Mouse (Mus musculus): Measurements from ENCODE around the gene Cd5. TPM values are rescaled to one million over a fixed set of nuclear protein-coding genes. Genes with fewer than 3 reads are reported as not detected.

Cd5 gene
- polyA plus RNA-seq, 1 experiment from 2014 or later = 0.39 TPM

- no peaks in the 10 kb centered on the region for H3K36me3 ChIP-seq (ENCODE audit: control insufficient read depth, insufficient read depth, low read length)
- WGBS (ENCODE audit: insufficient replicate concordance) = 90% methylated on average over 6 of the region's 6 CpGs
- no peak overlapping the region for H3K4me3 ChIP-seq (ENCODE audit: low read depth, low read length)
- no peaks in the 10 kb centered on the region for H3K9me3 ChIP-seq (replicated peaks; ENCODE audit: control insufficient read depth, low read length)
- ATAC-seq (replicated peaks; ENCODE audit: insufficient number of reproducible peaks, low FRiP score, low TSS enrichment) = no peak
- H3K27me3 ChIP-seq (ENCODE audit: control insufficient read depth, insufficient read depth, low read length) = 0 out of 2 replicates have a peak, but pooled peaks cover 3% of the 10 kb centered on the region
- no peak overlapping the region for H3K27ac ChIP-seq (ENCODE audit: low read depth, low read length)
- no peak overlapping the region for H3K4me2 ChIP-seq
- H3K9ac ChIP-seq (ENCODE audit: low read depth, low read length) = no peak overlapping the region
- H3K4me1 ChIP-seq (ENCODE audit: control insufficient read depth, insufficient read depth, low read length) = peaks cover 7% of the 10 kb centered on the region; the same call in 1 of the 2 replicates
Observed at GRCm38 (mm10) chr19:10774141-10774540, 35.3 kb upstream of the Cd5 start.

GRCm38 (mm10) chr19:10773384-10773783 is 34.6 kb upstream of the Cd5 start:
- 52% methylated on average over 7 of the region's 7 CpGs for WGBS (ENCODE audit: insufficient replicate concordance)
- no peak overlapping the region for H3K4me2 ChIP-seq
- H3K9ac ChIP-seq (ENCODE audit: low read depth, low read length) = no peak overlapping the region
- H3K27me3 ChIP-seq (ENCODE audit: control insufficient read depth, insufficient read depth, low read length) = 0 out of 2 replicates have a peak, but pooled peaks cover 3% of the 10 kb centered on the region
- no peak overlapping the region for H3K27ac ChIP-seq (ENCODE audit: low read depth, low read length)
- no peak for ATAC-seq (replicated peaks; ENCODE audit: insufficient number of reproducible peaks, low FRiP score, low TSS enrichment)
- no peaks in the 10 kb centered on the region for H3K36me3 ChIP-seq (ENCODE audit: control insufficient read depth, insufficient read depth, low read length)
- H3K9me3 ChIP-seq (replicated peaks; ENCODE audit: control insufficient read depth, low read length) = no peaks in the 10 kb centered on the region
- peaks cover 9% of the 10 kb centered on the region; the same call in 1 of the 2 replicates for H3K4me1 ChIP-seq (ENCODE audit: control insufficient read depth, insufficient read depth, low read length)
- no peak overlapping the region for H3K4me3 ChIP-seq (ENCODE audit: low read depth, low read length)

- Histone ChIP-seq H3K4me2 (no peak overlapping the region), H3K36me3 (ENCODE audit: control insufficient read depth, insufficient read depth, low read length) (no peaks in the 10 kb centered on the region), H3K27ac (ENCODE audit: low read depth, low read length) (no peak overlapping the region), H3K4me1 (ENCODE audit: control insufficient read depth, insufficient read depth, low read length) (peaks cover 9% of the 10 kb centered on the region; the same call in 1 of the 2 replicates), H3K27me3 (ENCODE audit: control insufficient read depth, insufficient read depth, low read length) (0 out of 2 replicates have a peak, but pooled peaks cover 3% of the 10 kb centered on the region), H3K9ac (ENCODE audit: low read depth, low read length) (no peak overlapping the region), H3K4me3 (ENCODE audit: low read depth, low read length) (no peak overlapping the region), H3K9me3 (replicated peaks; ENCODE audit: control insufficient read depth, low read length) (no peaks in the 10 kb centered on the region)
- ATAC-seq (replicated peaks; ENCODE audit: insufficient number of reproducible peaks, low FRiP score, low TSS enrichment) = no peak
- WGBS (ENCODE audit: insufficient replicate concordance) = 88% methylated on average over 10 of the region's 10 CpGs
Observed at GRCm38 (mm10) chr19:10772866-10773265, 34.1 kb upstream of the Cd5 start.

GRCm38 (mm10) chr19:10771995-10772394 is 33.2 kb upstream of the Cd5 start:
- Histone ChIP-seq H3K4me1 (ENCODE audit: control insufficient read depth, insufficient read depth, low read length) (peaks cover 9% of the 10 kb centered on the region; the same call in 1 of the 2 replicates), H3K4me3 (ENCODE audit: low read depth, low read length) (no peak overlapping the region), H3K4me2 (no peak overlapping the region), H3K27ac (ENCODE audit: low read depth, low read length) (no peak overlapping the region), H3K27me3 (ENCODE audit: control insufficient read depth, insufficient read depth, low read length) (0 out of 2 replicates have a peak, but pooled peaks cover 3% of the 10 kb centered on the region), H3K36me3 (ENCODE audit: control insufficient read depth, insufficient read depth, low read length) (no peaks in the 10 kb centered on the region), H3K9me3 (replicated peaks; ENCODE audit: control insufficient read depth, low read length) (no peaks in the 10 kb centered on the region), H3K9ac (ENCODE audit: low read depth, low read length) (no peak overlapping the region)
- 70% methylated on average over 7 of the region's 7 CpGs for WGBS (ENCODE audit: insufficient replicate concordance)
- no peak for ATAC-seq (replicated peaks; ENCODE audit: insufficient number of reproducible peaks, low FRiP score, low TSS enrichment)

- no peak overlapping the region for H3K27ac ChIP-seq (ENCODE audit: low read depth, low read length)
- H3K4me2 ChIP-seq = no peak overlapping the region
- H3K9ac ChIP-seq (ENCODE audit: low read depth, low read length) = no peak overlapping the region
- WGBS (ENCODE audit: insufficient replicate concordance) = 62% methylated on average over 12 of the region's 12 CpGs
- H3K36me3 ChIP-seq (ENCODE audit: control insufficient read depth, insufficient read depth, low read length) = no peaks in the 10 kb centered on the region
- no peak overlapping the region for H3K4me3 ChIP-seq (ENCODE audit: low read depth, low read length)
- peaks cover 9% of the 10 kb centered on the region; the same call in 1 of the 2 replicates for H3K4me1 ChIP-seq (ENCODE audit: control insufficient read depth, insufficient read depth, low read length)
- H3K9me3 ChIP-seq (replicated peaks; ENCODE audit: control insufficient read depth, low read length) = no peaks in the 10 kb centered on the region
- no peak for ATAC-seq (replicated peaks; ENCODE audit: insufficient number of reproducible peaks, low FRiP score, low TSS enrichment)
- H3K27me3 ChIP-seq (ENCODE audit: control insufficient read depth, insufficient read depth, low read length) = 0 out of 2 replicates have a peak, but pooled peaks cover 3% of the 10 kb centered on the region
Observed at GRCm38 (mm10) chr19:10769429-10770195, 30.8 kb upstream of the Cd5 start.

GRCm38 (mm10) chr19:10768694-10769428 is 30.1 kb upstream of the Cd5 start:
- WGBS (ENCODE audit: insufficient replicate concordance) = 68% methylated on average over 6 of the region's 6 CpGs
- H3K36me3 ChIP-seq (ENCODE audit: control insufficient read depth, insufficient read depth, low read length) = no peaks in the 10 kb centered on the region
- H3K4me3 ChIP-seq (ENCODE audit: low read depth, low read length) = no peak overlapping the region
- no peak for ATAC-seq (replicated peaks; ENCODE audit: insufficient number of reproducible peaks, low FRiP score, low TSS enrichment)
- 0 out of 2 replicates have a peak, but pooled peaks cover under 1% of the 10 kb centered on the region for H3K27me3 ChIP-seq (ENCODE audit: control insufficient read depth, insufficient read depth, low read length)
- no peaks in the 10 kb centered on the region for H3K9me3 ChIP-seq (replicated peaks; ENCODE audit: control insufficient read depth, low read length)
- peaks cover 9% of the 10 kb centered on the region; the same call in 1 of the 2 replicates for H3K4me1 ChIP-seq (ENCODE audit: control insufficient read depth, insufficient read depth, low read length)
- no peak overlapping the region for H3K4me2 ChIP-seq
- H3K27ac ChIP-seq (ENCODE audit: low read depth, low read length) = no peak overlapping the region
- H3K9ac ChIP-seq (ENCODE audit: low read depth, low read length) = no peak overlapping the region

- Histone ChIP-seq H3K4me1 (ENCODE audit: control insufficient read depth, insufficient read depth, low read length) (peaks cover 9% of the 10 kb centered on the region; the same call in 1 of the 2 replicates), H3K9ac (ENCODE audit: low read depth, low read length) (no peak overlapping the region), H3K36me3 (ENCODE audit: control insufficient read depth, insufficient read depth, low read length) (no peaks in the 10 kb centered on the region), H3K4me2 (no peak overlapping the region), H3K4me3 (ENCODE audit: low read depth, low read length) (no peak overlapping the region), H3K27ac (ENCODE audit: low read depth, low read length) (no peak overlapping the region), H3K27me3 (ENCODE audit: control insufficient read depth, insufficient read depth, low read length) (no peaks in the 10 kb centered on the region), H3K9me3 (replicated peaks; ENCODE audit: control insufficient read depth, low read length) (no peaks in the 10 kb centered on the region)
- WGBS (ENCODE audit: insufficient replicate concordance) = 77% methylated on average over 10 of the region's 10 CpGs
- no peak for ATAC-seq (replicated peaks; ENCODE audit: insufficient number of reproducible peaks, low FRiP score, low TSS enrichment)
Observed at GRCm38 (mm10) chr19:10767631-10768030, 28.8 kb upstream of the Cd5 start.

GRCm38 (mm10) chr19:10763381-10764031 is 24.7 kb upstream of the Cd5 start:
- no peak for ATAC-seq (replicated peaks; ENCODE audit: insufficient number of reproducible peaks, low FRiP score, low TSS enrichment)
- Histone ChIP-seq H3K9ac (ENCODE audit: low read depth, low read length) (no peak overlapping the region), H3K27ac (ENCODE audit: low read depth, low read length) (no peak overlapping the region), H3K36me3 (ENCODE audit: control insufficient read depth, insufficient read depth, low read length) (no peaks in the 10 kb centered on the region), H3K27me3 (ENCODE audit: control insufficient read depth, insufficient read depth, low read length) (no peaks in the 10 kb centered on the region), H3K4me1 (ENCODE audit: control insufficient read depth, insufficient read depth, low read length) (peaks cover 14% of the 10 kb centered on the region), H3K4me3 (ENCODE audit: low read depth, low read length) (no peak overlapping the region), H3K9me3 (replicated peaks; ENCODE audit: control insufficient read depth, low read length) (no peaks in the 10 kb centered on the region), H3K4me2 (no peak overlapping the region)
- 75% methylated on average over 21 of the region's 21 CpGs for WGBS (ENCODE audit: insufficient replicate concordance)

All from heart, embryonic 11.5 days (tissue).